Mouse (Mus musculus) lung, postnatal 0 days (tissue): ENCODE data around the gene Gm10024. TPM values are rescaled to one million over a fixed set of nuclear protein-coding genes. Genes with fewer than 3 reads are reported as not detected.
"Not testable (repeated sequence)": the region's sequence is repeated elsewhere in the genome, so short reads cannot be mapped to it uniquely, and the experiment has no call there.

Experiments
- ATAC-seq: fragments of 200-750 bp; cut with Nextera tagmentation; 2 replicates; pipeline ENCODE4 v1.8.0; 2017; ENCODE audit warnings: moderate library complexity
- DNase-seq: peaks from one replicate; pipeline ENCODE4 v3.0.0-alpha.2; 2016; ENCODE audit warnings: low spot score
- H3K27ac ChIP-seq: fragments of 300-500 bp; sonication (generic); 2 replicates; pipeline ENCODE4 v1.5.1; 2014; ENCODE audit warnings: antibody characterized with exemption, mild to moderate bottlenecking, low read length, mixed read lengths
- H3K27me3 ChIP-seq: fragments of 300-500 bp; sonication (generic); replicated peaks from 2 replicates; pipeline ENCODE4 v1.6.1; 2014; ENCODE audit warnings: low read length, mixed read lengths; ENCODE audit not compliant: insufficient read depth
- H3K36me3 ChIP-seq: fragments of 300-500 bp; sonication (generic); 2 replicates; pipeline ENCODE4 v1.6.1; 2014; ENCODE audit warnings: low read length, mixed read lengths; ENCODE audit not compliant: insufficient read depth
- H3K4me1 ChIP-seq: fragments of 300-500 bp; sonication (generic); 2 replicates; pipeline ENCODE4 v1.6.1; 2014; ENCODE audit warnings: antibody characterized with exemption, low read depth, low read length, mixed read lengths; ENCODE audit not compliant: insufficient read depth
- H3K4me2 ChIP-seq: fragments of 300-500 bp; sonication (generic); replicated peaks from 2 replicates; pipeline ENCODE4 v1.6.1; 2014; ENCODE audit warnings: low read depth, mild to moderate bottlenecking, low read length, moderate library complexity, mixed read lengths
- H3K4me3 ChIP-seq: fragments of 300-500 bp; sonication (generic); 2 replicates; pipeline ENCODE4 v1.5.1; 2014; ENCODE audit warnings: low read depth, low read length
- H3K9ac ChIP-seq: fragments of 300-500 bp; sonication (generic); replicated peaks from 2 replicates; pipeline ENCODE4 v1.6.1; 2014; ENCODE audit warnings: low read depth, mild to moderate bottlenecking
- H3K9me3 ChIP-seq: fragments of 300-500 bp; sonication (generic); 2 replicates; pipeline ENCODE4 v1.6.1; 2016; ENCODE audit warnings: low read length, mixed read lengths
- CTCF ChIP-seq: IDR thresholded peaks from 2 replicates; pipeline ENCODE4 v1.5.1; 2016; ENCODE audit warnings: antibody characterized with exemption, mild to moderate bottlenecking
- EP300 ChIP-seq: IDR thresholded peaks from 2 replicates; pipeline ENCODE4 v1.6.1; 2016; ENCODE audit warnings: antibody characterized with exemption, mild to moderate bottlenecking, control low read depth
- WGBS: fragments of 180-500 bp; shearing (Covaris S2); extraction: QIAGEN DNeasy Blood & Tissue Kit; methylation state at CpG from one replicate; pipeline ENCODE4 v1.1.7; 2014; 5-methylcytosine and 5-hydroxymethylcytosine counted together
- polyA plus RNA-seq: library from polyadenylated mRNA; unstranded; fragments of >200 nt; fragmentation: Nextera tagmentation; extraction: Ambion mirVana; gene quantifications from 2 replicates; pipeline ENCODE4 v1.2.1, GENCODE M21; 2015

Gm10024 gene
- polyA plus RNA-seq, 1 experiment from 2014 or later: not detected

GRCm38 (mm10) chr10:77677562-77677961 lies 33.7 kb upstream of the Gm10024 start:
- H3K4me1 ChIP-seq: no peaks in the 10 kb centered on the region
- no peak for TF ChIP-seq CTCF
- no peak for TF ChIP-seq EP300
- H3K4me2 ChIP-seq: 0 out of 2 replicates have a peak overlapping the region, but pooled peaks have one; percentile 25
- no peak overlapping the region for H3K4me3 ChIP-seq
- DNase-seq (no peak), ATAC-seq (no peak)
- WGBS: 2% methylated on average over 35 of the region's 35 CpGs
- H3K9me3 ChIP-seq: no peaks in the 10 kb centered on the region
- H3K27ac ChIP-seq: no peak overlapping the region
- no peaks in the 10 kb centered on the region for H3K36me3 ChIP-seq
- H3K9ac ChIP-seq: no peak overlapping the region
- H3K27me3 ChIP-seq: peaks cover 18% of the 10 kb centered on the region

- DNase-seq (no peak), ATAC-seq (no peak)
- Histone ChIP-seq H3K9me3 (no peaks in the 10 kb centered on the region), H3K4me2 (no peak overlapping the region), H3K4me3 (no peak overlapping the region), H3K27me3 (peaks cover 13% of the 10 kb centered on the region), H3K27ac (no peak overlapping the region), H3K4me1 (no peaks in the 10 kb centered on the region), H3K36me3 (no peaks in the 10 kb centered on the region), H3K9ac (no peak overlapping the region)
- TF ChIP-seq EP300 (no peak), CTCF (no peak)
- WGBS: 74% methylated on average over 7 of the region's 7 CpGs
Measured at GRCm38 (mm10) chr10:77682994-77683393, 28.3 kb upstream of the Gm10024 start.

- TF ChIP-seq EP300 (no peak), CTCF (no peak)
- Histone ChIP-seq H3K4me1 (no peaks in the 10 kb centered on the region), H3K36me3 (no peaks in the 10 kb centered on the region), H3K9me3 (no peaks in the 10 kb centered on the region), H3K4me3 (no peak overlapping the region), H3K27me3 (0 out of 2 replicates have a peak, but pooled peaks cover 7% of the 10 kb centered on the region), H3K27ac (no peak overlapping the region), H3K4me2 (no peak overlapping the region), H3K9ac (no peak overlapping the region)
- ATAC-seq (no peak), DNase-seq (no peak)
- WGBS: 39% methylated on average over 8 of the region's 8 CpGs
Measured at GRCm38 (mm10) chr10:77684181-77684580, 27.1 kb upstream of the Gm10024 start.

GRCm38 (mm10) chr10:77685895-77686664 lies 25.2 kb upstream of the Gm10024 start, which contains the start of gene Tspear:
TSS of gene Tspear (plus strand) at chr10:77686569.
- Histone ChIP-seq H3K9me3 (no peaks in the 10 kb centered on the region), H3K27ac (no peak within 1 kb of the TSS), H3K9ac (no peak within 1 kb of the TSS), H3K4me2 (no peak within 1 kb of the TSS), H3K4me1 (no peaks in the 10 kb centered on the region), H3K27me3 (0 out of 2 replicates have a peak, but pooled peaks cover 7% of the 10 kb centered on the region), H3K36me3 (no peaks in the 10 kb centered on the region), H3K4me3 (no peak within 1 kb of the TSS)
- ATAC-seq (0 out of 2 replicates have a peak, but pooled peaks have one; percentile 12), DNase-seq (no peak)
- no peak for TF ChIP-seq CTCF
- TF ChIP-seq EP300: no peak
- WGBS: 2% methylated on average over 22 of the region's 22 CpGs

GRCm38 (mm10) chr10:77687021-77687420 lies 24.2 kb upstream of the Gm10024 start:
- Histone ChIP-seq H3K27me3 (0 out of 2 replicates have a peak, but pooled peaks cover 7% of the 10 kb centered on the region), H3K9ac (no peak overlapping the region), H3K36me3 (no peaks in the 10 kb centered on the region), H3K9me3 (no peaks in the 10 kb centered on the region), H3K27ac (no peak overlapping the region), H3K4me2 (no peak overlapping the region), H3K4me1 (no peaks in the 10 kb centered on the region), H3K4me3 (no peak overlapping the region)
- 19% methylated on average over 10 of the region's 10 CpGs for WGBS
- no peak for ATAC-seq
- DNase-seq: no peak
- TF ChIP-seq EP300 (no peak), CTCF (no peak)

GRCm38 (mm10) chr10:77690356-77690807 lies 20.9 kb upstream of the Gm10024 start, which contains the start of gene Gm19402:
TSS of gene Gm19402 (minus strand) at chr10:77690757.
- H3K4me1 ChIP-seq, ATAC-seq, H3K27me3 ChIP-seq, H3K4me2 ChIP-seq, H3K27ac ChIP-seq, DNase-seq, H3K4me3 ChIP-seq, H3K9me3 ChIP-seq, H3K9ac ChIP-seq, H3K36me3 ChIP-seq: not testable (repeated sequence)
- WGBS: 61% methylated on average over 3 of the region's 3 CpGs
